Mouse (Mus musculus) cortical plate, adult 2 months (tissue): Measurements from ENCODE around the gene Hspa12a.

ENCODE experiments used
- CTCF ChIP-seq: fragments of 200-500 bp; IDR thresholded peaks from 2 replicates; pipeline ENCODE4 v1.5.1; 2011; ENCODE audit warnings: mild to moderate bottlenecking, control low read depth, low read length; ENCODE audit not compliant: insufficient read depth; ENCODE audit errors: extremely low read depth
- POLR2A ChIP-seq: fragments of 200-500 bp; IDR thresholded peaks from 2 replicates; pipeline ENCODE4 v1.6.1; 2011; ENCODE audit warnings: mild to moderate bottlenecking, low read length, control low read depth; ENCODE audit not compliant: insufficient read depth; ENCODE audit errors: extremely low read depth

- peak; percentile 68 for TF ChIP-seq CTCF
- no peak for TF ChIP-seq POLR2A
Observed at GRCm38 (mm10) chr19:58911386-58911785, 32.1 kb downstream of the Hspa12a start.
